Mouse (Mus musculus) splenic B cell, adult 2 months (primary cell): ENCODE results near the gene Cyp2f2.

Experiments
- DNase-seq: peaks from one replicate; pipeline ENCODE4 v3.0.0-alpha.2; 2011; ENCODE audit warnings: low read depth, low spot score
- H3K27me3 ChIP-seq: 2 replicates; pipeline ENCODE4 v1.6.1; 2012; ENCODE audit warnings: mild to moderate bottlenecking, low read length, moderate library complexity, mixed read lengths; ENCODE audit not compliant: control insufficient read depth, poor library complexity, insufficient read depth, severe bottlenecking
- H3K36me3 ChIP-seq: 2 replicates; pipeline ENCODE4 v1.6.1; 2012; ENCODE audit warnings: mild to moderate bottlenecking, low read length, moderate library complexity, mixed read lengths; ENCODE audit not compliant: control insufficient read depth, poor library complexity, insufficient read depth, severe bottlenecking

The Cyp2f2 gene

GRCm38 (mm10) chr7:27164112-27164947 is 44.6 kb downstream of the Cyp2f2 start:
- H3K27me3 ChIP-seq = no peaks in the 10 kb centered on the region
- no peak for DNase-seq
- peaks cover 2% of the 10 kb centered on the region for H3K36me3 ChIP-seq

DNA sequence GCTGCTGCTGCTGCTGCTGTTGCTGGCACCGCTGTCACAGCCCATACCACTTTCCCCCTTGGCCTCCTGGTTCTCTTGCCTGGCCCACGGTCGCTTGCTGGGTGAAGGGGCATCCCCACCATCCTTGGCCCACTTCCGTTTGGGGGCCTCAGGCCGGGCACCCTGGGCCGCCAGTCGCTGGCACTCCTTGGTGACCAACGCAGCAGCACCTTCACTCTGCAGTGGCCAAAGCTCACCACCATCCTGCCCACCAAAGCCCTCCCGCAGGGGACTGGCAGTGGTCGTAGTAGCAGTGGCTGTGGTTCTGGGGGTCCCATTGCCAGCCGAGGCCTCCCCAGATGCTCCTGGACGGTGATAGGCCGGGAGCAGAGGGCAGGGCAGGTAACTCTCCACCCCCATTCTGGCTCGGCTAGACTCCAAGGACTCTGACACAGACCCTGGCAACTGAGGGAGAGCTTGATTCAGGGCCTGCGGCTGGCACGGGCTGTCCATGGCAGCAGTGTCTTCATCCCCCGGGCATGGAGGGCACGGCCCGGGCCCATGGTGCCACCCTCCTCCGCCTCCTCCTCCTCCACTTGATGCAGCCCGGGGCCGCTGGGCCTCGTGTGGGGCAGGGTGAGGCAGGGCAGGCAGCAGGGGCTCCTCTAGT is 45.4 kb downstream of the Cyp2f2 start:
- Histone ChIP-seq H3K36me3 (peaks cover 2% of the 10 kb centered on the region; the same call in 1 of the 2 replicates), H3K27me3 (no peaks in the 10 kb centered on the region)
- no peak for DNase-seq

DNA sequence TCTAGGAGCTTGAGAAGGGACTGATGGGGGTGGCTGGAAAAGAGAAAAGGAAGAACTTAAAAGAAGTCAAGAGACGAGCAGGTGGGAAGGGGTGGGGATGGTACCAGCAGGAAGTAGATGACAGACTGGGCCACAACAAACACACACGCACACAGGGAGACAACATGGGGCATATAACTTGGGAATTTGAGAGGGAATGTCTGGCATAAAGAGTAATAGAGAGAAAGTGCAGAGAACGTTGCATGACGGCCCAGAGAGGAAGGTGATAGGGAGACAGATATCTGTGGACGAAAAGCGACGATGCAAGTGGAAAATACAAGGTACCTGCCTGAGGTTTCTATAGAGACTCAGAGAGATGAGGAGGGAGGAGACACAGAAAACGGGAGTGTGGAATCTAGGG is 46.0 kb downstream of the Cyp2f2 start:
- no peak for DNase-seq
- Histone ChIP-seq H3K27me3 (no peaks in the 10 kb centered on the region), H3K36me3 (peaks cover 2% of the 10 kb centered on the region; the same call in 1 of the 2 replicates)

- no peaks in the 10 kb centered on the region for H3K27me3 ChIP-seq
Measured at GRCm38 (mm10) chr7:27166229-27166613, 46.5 kb downstream of the Cyp2f2 start.

DNA sequence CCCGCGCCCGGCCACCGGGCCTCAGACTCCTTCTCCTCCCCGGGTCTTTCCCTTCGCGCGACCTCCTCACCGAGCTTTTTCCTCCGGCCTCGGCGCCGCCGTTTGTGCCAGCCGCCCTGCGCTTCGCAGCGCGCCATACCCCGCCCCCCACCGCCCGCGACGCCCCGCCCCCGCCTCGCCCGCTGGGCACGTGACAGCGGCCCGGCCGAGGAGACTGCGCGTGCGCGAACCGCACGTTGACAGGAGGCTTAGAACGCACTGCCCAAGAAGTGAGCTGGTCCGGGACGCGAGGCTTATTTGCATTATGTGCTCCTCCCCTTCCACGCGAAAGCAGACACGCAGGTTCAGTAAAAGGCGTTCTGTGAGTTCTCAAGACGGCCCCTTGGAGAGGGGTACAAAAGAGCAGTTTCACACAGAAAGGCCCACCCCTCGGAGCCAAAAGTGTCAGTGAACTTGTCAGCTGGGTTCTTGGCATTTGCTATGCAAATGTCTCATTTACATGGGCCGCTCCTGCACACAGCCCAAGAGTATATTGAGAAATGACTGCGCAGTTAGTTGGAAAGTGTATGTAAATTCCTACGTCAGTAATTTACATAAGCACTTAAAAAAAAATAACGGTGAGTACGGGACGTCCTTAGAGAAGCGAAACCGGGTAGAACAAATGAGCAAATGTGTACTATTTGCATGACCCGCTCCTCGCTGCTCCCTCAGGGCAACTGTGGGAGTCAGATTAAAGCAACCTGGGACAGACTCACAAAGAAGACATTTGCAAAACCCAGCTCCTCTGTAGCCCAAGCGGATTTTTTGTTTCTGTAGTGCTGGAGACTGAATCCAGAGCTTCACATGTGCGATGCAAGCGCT is 47.1 kb downstream of the Cyp2f2 start, which contains the start of gene Egln2:
TSS of gene Egln2 (minus strand) at position 189 of the 861 bp plus-strand sequence.
- Histone ChIP-seq H3K36me3 (peaks cover 4% of the 10 kb centered on the region; the same call in 1 of the 2 replicates), H3K27me3 (no peaks in the 10 kb centered on the region)
- DNase-seq = peak; percentile 97

More at GRCm38 (mm10) chr7:27166229-27166613, 46.5 kb downstream of the Cyp2f2 start:
- H3K36me3 ChIP-seq = peaks cover 2% of the 10 kb centered on the region; the same call in 1 of the 2 replicates
- peak; percentile 87 for DNase-seq

GRCm38 (mm10) chr7:27167475-27168094 is 47.9 kb downstream of the Cyp2f2 start:
- H3K36me3 ChIP-seq = peaks cover 4% of the 10 kb centered on the region
- DNase-seq = no peak
- no peaks in the 10 kb centered on the region for H3K27me3 ChIP-seq

- Histone ChIP-seq H3K27me3 (no peaks in the 10 kb centered on the region), H3K36me3 (peaks cover 9% of the 10 kb centered on the region)
- no peak for DNase-seq
Measured at GRCm38 (mm10) chr7:27168371-27168770, 48.7 kb downstream of the Cyp2f2 start.

GRCm38 (mm10) chr7:27170981-27171380 is 51.3 kb downstream of the Cyp2f2 start:
- H3K36me3 ChIP-seq = peaks cover 13% of the 10 kb centered on the region
- H3K27me3 ChIP-seq = no peaks in the 10 kb centered on the region
- no peak for DNase-seq

- DNase-seq = no peak
- H3K36me3 ChIP-seq = peaks cover 13% of the 10 kb centered on the region
- H3K27me3 ChIP-seq = no peaks in the 10 kb centered on the region
Measured at GRCm38 (mm10) chr7:27174496-27174895, 54.8 kb downstream of the Cyp2f2 start.

DNA sequence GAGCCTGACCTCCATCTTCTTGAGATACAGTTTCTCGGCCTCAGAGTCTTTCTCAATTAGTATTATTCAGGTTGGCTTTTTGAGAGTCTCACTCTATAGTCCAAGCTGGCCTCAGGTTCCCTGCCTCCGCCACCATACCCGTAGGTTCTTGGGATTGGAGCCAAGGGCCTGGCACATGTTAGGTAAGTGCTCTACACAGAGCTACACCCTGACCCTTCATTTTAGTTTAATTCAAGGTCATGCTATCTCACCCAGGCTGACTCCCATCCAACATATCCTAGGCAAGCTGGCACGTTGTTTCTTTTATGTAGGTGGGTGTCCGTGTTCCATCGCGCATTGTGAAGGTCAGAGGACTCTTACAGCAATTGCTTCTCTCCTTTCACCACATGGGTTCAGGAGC is 55.2 kb downstream of the Cyp2f2 start:
- no peaks in the 10 kb centered on the region for H3K27me3 ChIP-seq
- peaks cover 13% of the 10 kb centered on the region for H3K36me3 ChIP-seq
- no peak for DNase-seq

DNA sequence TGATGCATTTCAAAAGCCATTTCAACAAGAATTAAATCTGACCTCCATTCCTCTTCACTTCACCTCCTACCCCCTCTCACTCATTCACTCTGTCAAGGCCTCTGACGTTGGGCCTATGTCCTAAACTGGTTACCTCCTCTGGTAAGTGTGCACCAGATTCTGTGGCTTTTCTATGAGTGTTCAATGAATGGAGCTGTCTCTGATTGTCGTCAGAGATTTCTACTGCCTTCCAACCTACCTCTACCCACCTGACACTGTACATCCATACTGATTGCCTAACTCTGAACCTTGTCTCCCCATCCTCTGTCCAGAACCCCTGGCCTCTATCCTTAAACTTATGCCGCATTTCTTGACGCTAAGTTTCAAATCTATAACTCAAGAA is 58.2 kb downstream of the Cyp2f2 start:
- no peak for DNase-seq
- H3K27me3 ChIP-seq = no peaks in the 10 kb centered on the region

DNA sequence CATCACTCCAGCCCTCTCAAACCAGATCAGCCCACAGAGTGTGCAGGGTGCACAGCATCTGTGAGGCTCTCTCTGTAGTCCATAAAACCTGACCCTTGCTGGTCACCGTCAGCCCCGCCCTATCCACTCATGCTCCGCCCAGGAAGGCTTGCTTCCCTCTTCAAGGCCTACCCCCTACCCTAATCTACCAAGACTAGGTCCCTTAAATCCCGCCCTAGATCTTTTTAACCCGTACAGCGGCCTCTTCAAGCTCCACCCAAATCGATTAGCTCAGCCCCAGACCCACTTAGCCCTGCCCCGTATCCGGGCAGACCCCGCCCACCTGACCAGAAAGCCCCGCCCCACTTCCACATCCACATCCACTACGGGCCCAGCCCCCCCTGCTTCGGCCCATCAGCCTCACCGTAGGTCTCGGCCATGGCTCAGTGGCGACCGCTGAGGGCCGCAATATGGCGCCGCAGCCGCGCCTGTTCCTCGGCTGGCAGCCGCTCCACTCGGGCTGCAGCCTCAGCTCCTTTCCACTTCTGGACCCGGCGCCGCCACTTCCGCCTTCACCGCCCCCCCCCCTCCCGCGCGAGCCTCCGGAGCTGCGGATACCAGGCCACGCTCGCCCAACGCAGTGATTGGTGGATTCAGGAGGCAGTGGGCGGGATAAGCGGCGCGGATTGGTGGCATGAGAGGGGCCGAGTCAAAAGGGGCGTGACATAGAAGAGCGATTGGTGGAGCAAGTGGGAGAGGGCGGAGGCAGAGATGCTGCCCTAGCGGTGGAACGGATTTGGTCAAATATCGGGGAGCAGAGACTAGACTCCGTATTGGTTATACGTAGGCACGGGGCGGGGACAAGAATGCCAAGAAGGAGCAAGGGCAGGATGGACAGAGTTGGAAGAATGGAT is 58.9 kb downstream of the Cyp2f2 start, which contains the start of gene Rab4b:
TSS of gene Rab4b (minus strand) at position 573 of the 893 bp plus-strand sequence.
- peak; percentile 100 for DNase-seq
- H3K27me3 ChIP-seq = no peaks in the 10 kb centered on the region
- peaks cover 6% of the 10 kb centered on the region for H3K36me3 ChIP-seq

More for the DNA sequence above, 58.2 kb downstream of the Cyp2f2 start:
- peaks cover 8% of the 10 kb centered on the region for H3K36me3 ChIP-seq

- Histone ChIP-seq H3K27me3 (no peaks in the 10 kb centered on the region), H3K36me3 (peaks cover 6% of the 10 kb centered on the region)
- peak; percentile 63 for DNase-seq
Measured at GRCm38 (mm10) chr7:27179217-27179918, 59.7 kb downstream of the Cyp2f2 start.
